Mouse (Mus musculus): Measurements from ENCODE around the gene Kxd1. TPM values are rescaled to one million over a fixed set of nuclear protein-coding genes. Genes with fewer than 3 reads are reported as not detected.

Gene Kxd1
- polyA plus RNA-seq, 1 experiment from 2014 or later = 65.8 TPM

GRCm38 (mm10) chr8:70530314-70530713 lies 2.6 kb upstream of the Kxd1 start:
- WGBS = 98% methylated on average over 2 of the region's 2 CpGs
- Histone ChIP-seq H3K4me1 (peaks cover 39% of the 10 kb centered on the region), H3K4me2 (no peak overlapping the region), H3K27me3 (replicated peaks) (no peaks in the 10 kb centered on the region), H3K9me3 (no peaks in the 10 kb centered on the region), H3K9ac (no peak overlapping the region), H3K4me3 (no peak overlapping the region), H3K27ac (replicated peaks) (no peak overlapping the region), H3K36me3 (peaks cover 61% of the 10 kb centered on the region)
- no peak for ATAC-seq (ENCODE audit: extremely low read depth, insufficient number of reproducible peaks, low FRiP score, low TSS enrichment)

DNA sequence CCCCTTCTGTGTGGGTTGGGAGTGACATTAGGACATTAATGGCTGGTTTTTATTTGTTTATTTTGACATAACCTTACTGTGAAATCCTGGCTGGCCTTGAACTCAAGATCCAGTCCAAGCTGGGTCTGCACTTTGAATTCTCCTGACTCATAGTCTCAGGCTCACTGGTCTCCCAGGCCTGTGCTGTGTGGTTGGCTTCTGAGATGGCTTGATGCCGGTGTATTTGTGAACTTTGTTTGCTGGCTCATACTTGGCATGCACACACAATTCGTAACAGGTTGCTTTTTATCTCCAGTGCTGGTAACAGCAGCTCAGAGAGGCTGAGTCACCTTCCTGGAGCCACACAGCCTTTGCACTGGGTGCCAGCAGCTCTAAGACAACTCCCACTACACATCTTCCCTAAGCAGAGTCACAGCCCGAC lies 2.0 kb upstream of the Kxd1 start:
- Histone ChIP-seq H3K27ac (replicated peaks) (no peak overlapping the region), H3K9ac (peak overlapping the region; percentile 40; the same call in 1 of the 2 replicates), H3K36me3 (peaks cover 56% of the 10 kb centered on the region), H3K27me3 (replicated peaks) (no peaks in the 10 kb centered on the region), H3K9me3 (no peaks in the 10 kb centered on the region), H3K4me1 (peaks cover 34% of the 10 kb centered on the region), H3K4me3 (0 out of 2 replicates have a peak overlapping the region, but pooled peaks have one; percentile 92), H3K4me2 (no peak overlapping the region; the same call in 1 of the 2 replicates)
- no peak for ATAC-seq (ENCODE audit: extremely low read depth, insufficient number of reproducible peaks, low FRiP score, low TSS enrichment)
- WGBS = 89% methylated on average over 3 of the region's 3 CpGs

GRCm38 (mm10) chr8:70529299-70529698 lies 1.5 kb upstream of the Kxd1 start:
- H3K4me1 ChIP-seq = peaks cover 30% of the 10 kb centered on the region
- H3K36me3 ChIP-seq = peaks cover 51% of the 10 kb centered on the region
- no peak for ATAC-seq (ENCODE audit: extremely low read depth, insufficient number of reproducible peaks, low FRiP score, low TSS enrichment)
- WGBS = 77% methylated on average over 5 of the region's 5 CpGs
- H3K4me3 ChIP-seq = peak overlapping the region; percentile 92; the same call in 1 of the 2 replicates
- peak overlapping the region; percentile 81; the same call in 1 of the 2 replicates for H3K4me2 ChIP-seq
- no peak overlapping the region for H3K27ac ChIP-seq (replicated peaks)
- no peaks in the 10 kb centered on the region for H3K9me3 ChIP-seq
- H3K27me3 ChIP-seq (replicated peaks) = no peaks in the 10 kb centered on the region
- peak overlapping the region; percentile 40; the same call in 1 of the 2 replicates for H3K9ac ChIP-seq

DNA sequence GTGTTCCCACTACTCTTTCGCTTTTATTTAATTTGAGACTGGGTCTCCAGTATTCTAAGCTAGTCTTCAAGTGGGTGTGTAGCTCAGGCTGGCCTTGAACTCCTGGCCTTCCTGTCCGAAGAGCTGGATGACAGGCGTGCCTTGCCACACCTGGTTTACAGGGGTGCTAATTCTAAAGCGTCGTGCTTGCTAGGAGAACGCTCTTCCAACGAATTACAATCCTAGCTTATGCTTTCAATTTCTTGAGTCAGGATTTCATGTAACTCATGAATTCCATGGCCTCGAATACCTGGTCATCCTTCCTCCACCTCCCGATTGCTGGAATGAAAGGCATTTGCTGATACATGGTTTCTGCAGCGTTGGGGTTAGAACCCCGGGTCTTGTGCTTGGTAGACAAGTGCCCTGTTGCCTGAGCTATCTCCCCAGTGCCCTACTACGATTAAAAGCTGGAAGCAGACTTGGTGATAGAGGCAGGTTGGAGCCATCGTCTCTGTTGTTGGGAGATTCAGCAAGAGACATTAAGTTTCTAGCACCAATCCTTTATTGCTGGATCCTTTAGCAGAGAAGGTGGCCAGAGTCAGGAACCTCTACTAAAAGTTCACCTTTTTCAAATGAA lies 534 bp upstream of the Kxd1 start:
- H3K4me3 ChIP-seq = peak overlapping the region; percentile 92
- peak overlapping the region; percentile 89 for H3K27ac ChIP-seq (replicated peaks)
- H3K36me3 ChIP-seq = peaks cover 41% of the 10 kb centered on the region
- H3K9me3 ChIP-seq = no peaks in the 10 kb centered on the region
- peak overlapping the region; percentile 81 for H3K4me2 ChIP-seq
- H3K27me3 ChIP-seq (replicated peaks) = no peaks in the 10 kb centered on the region
- 19% methylated on average over 13 of the region's 13 CpGs for WGBS
- H3K9ac ChIP-seq = peak overlapping the region; percentile 98
- ATAC-seq (ENCODE audit: extremely low read depth, insufficient number of reproducible peaks, low FRiP score, low TSS enrichment) = no peak
- H3K4me1 ChIP-seq = peaks cover 35% of the 10 kb centered on the region

- Histone ChIP-seq H3K4me2 (peak overlapping the region; percentile 81), H3K4me1 (peaks cover 41% of the 10 kb centered on the region), H3K27ac (replicated peaks) (peak overlapping the region; percentile 89), H3K4me3 (peak overlapping the region; percentile 92), H3K9me3 (no peaks in the 10 kb centered on the region), H3K27me3 (replicated peaks) (no peaks in the 10 kb centered on the region), H3K36me3 (peaks cover 29% of the 10 kb centered on the region), H3K9ac (peak overlapping the region; percentile 98)
- no peak for ATAC-seq (ENCODE audit: extremely low read depth, insufficient number of reproducible peaks, low FRiP score, low TSS enrichment)
- 3% methylated on average over 8 of the region's 8 CpGs for WGBS
Observed at GRCm38 (mm10) chr8:70527111-70527511, 645 bp downstream of the Kxd1 start.

GRCm38 (mm10) chr8:70522592-70523403 lies 5.0 kb downstream of the Kxd1 start:
- Histone ChIP-seq H3K4me3 (peak overlapping the region; percentile 74), H3K27ac (replicated peaks) (peak overlapping the region; percentile 85), H3K9ac (peak overlapping the region; percentile 93)

DNA sequence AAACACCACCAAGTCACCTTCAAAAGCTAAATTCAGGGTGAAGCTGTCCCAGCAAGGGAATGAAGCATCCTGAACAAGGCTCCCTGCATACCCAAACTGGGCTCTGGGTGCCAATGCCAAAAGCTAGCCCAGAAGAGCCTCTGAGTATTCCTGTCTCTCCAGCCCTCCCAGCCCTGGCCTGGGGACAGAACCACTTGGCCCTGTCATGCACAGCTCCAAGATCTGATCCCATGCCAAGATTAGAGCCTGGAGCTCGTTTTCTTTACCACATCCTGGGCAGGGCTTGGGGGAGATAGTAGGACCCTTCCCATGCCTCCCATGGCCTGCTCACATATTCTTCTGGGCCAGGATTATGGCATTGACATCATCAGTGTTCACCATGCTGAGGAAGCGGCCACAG lies 8.2 kb downstream of the Kxd1 start:
- H3K9ac ChIP-seq = no peak overlapping the region
- H3K4me1 ChIP-seq = peaks cover 16% of the 10 kb centered on the region
- no peaks in the 10 kb centered on the region for H3K9me3 ChIP-seq
- ATAC-seq (ENCODE audit: extremely low read depth, insufficient number of reproducible peaks, low FRiP score, low TSS enrichment) = no peak
- no peaks in the 10 kb centered on the region for H3K27me3 ChIP-seq (replicated peaks)
- WGBS = 62% methylated on average over 2 of the region's 2 CpGs
- H3K4me3 ChIP-seq = no peak overlapping the region
- no peak overlapping the region for H3K27ac ChIP-seq (replicated peaks)
- peaks cover 52% of the 10 kb centered on the region for H3K36me3 ChIP-seq
- no peak overlapping the region for H3K4me2 ChIP-seq

More at GRCm38 (mm10) chr8:70522592-70523403, 5.0 kb downstream of the Kxd1 start:
- Histone ChIP-seq H3K4me2 (peak overlapping the region; percentile 72), H3K36me3 (peaks cover 24% of the 10 kb centered on the region), H3K27me3 (replicated peaks) (no peaks in the 10 kb centered on the region), H3K4me1 (peaks cover 27% of the 10 kb centered on the region), H3K9me3 (no peaks in the 10 kb centered on the region)
- peak; percentile 76 for ATAC-seq (ENCODE audit: extremely low read depth, insufficient number of reproducible peaks, low FRiP score, low TSS enrichment)
- WGBS = under 1% methylated on average over 51 of the region's 51 CpGs

DNA sequence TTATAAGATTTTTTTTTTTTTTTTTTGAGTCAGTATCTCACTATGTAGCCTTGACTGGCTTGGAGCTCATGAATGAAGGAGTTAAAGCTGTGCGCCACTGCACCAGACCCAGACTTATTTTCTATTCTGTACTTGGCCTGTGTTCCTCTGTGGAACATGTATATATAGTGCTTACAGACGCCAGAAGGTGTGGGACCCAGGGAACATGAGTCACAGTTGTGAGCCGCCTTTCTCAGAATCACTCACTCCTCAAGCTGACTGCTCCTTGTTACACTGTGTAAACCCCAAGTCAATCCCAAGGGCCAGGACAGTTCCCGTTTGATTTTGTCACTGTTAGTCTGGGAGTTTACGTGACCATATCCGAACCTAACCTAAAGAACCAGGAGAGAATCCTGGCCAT lies 8.7 kb downstream of the Kxd1 start:
- no peaks in the 10 kb centered on the region for H3K27me3 ChIP-seq (replicated peaks)
- no peak overlapping the region for H3K27ac ChIP-seq (replicated peaks)
- no peak overlapping the region for H3K9ac ChIP-seq
- H3K4me3 ChIP-seq = no peak overlapping the region
- H3K4me1 ChIP-seq = peaks cover 16% of the 10 kb centered on the region
- H3K36me3 ChIP-seq = peaks cover 57% of the 10 kb centered on the region
- H3K9me3 ChIP-seq = no peaks in the 10 kb centered on the region
- WGBS = 88% methylated on average over 6 of the region's 6 CpGs
- no peak for ATAC-seq (ENCODE audit: extremely low read depth, insufficient number of reproducible peaks, low FRiP score, low TSS enrichment)
- H3K4me2 ChIP-seq = no peak overlapping the region

- peaks cover 67% of the 10 kb centered on the region for H3K36me3 ChIP-seq
- 72% methylated on average over 10 of the region's 10 CpGs for WGBS
- no peak for ATAC-seq (ENCODE audit: extremely low read depth, insufficient number of reproducible peaks, low FRiP score, low TSS enrichment)
- H3K4me2 ChIP-seq = no peak overlapping the region
- no peak overlapping the region for H3K9ac ChIP-seq
- no peaks in the 10 kb centered on the region for H3K9me3 ChIP-seq
- H3K27me3 ChIP-seq (replicated peaks) = no peaks in the 10 kb centered on the region
- peaks cover 16% of the 10 kb centered on the region for H3K4me1 ChIP-seq
- no peak overlapping the region for H3K27ac ChIP-seq (replicated peaks)
- H3K4me3 ChIP-seq = no peak overlapping the region
Observed at GRCm38 (mm10) chr8:70517940-70518643, 9.7 kb downstream of the Kxd1 start.

DNA sequence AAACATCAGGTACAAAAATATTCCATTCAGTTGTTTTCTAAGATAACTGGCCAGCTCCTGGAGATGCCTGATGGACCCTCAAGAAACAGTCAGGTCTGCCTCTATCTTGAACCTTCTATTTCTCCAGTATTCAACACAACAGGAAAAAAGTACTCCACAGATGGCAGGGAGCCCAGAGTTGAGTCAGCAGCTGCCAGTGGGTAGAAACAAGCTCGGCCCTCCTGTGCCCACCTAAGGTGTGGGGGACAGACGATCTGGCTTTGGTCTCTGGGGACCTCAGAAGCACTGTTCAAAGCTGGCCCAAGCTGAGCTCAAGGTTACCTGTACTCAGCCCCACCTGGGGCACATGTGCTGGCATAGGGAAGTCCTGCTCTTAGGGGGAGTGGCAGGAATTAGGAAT lies 14.3 kb downstream of the Kxd1 start:
- H3K4me1 ChIP-seq = peaks cover 38% of the 10 kb centered on the region
- no peak overlapping the region for H3K4me2 ChIP-seq
- WGBS = 49% methylated on average over 2 of the region's 2 CpGs
- peak overlapping the region; percentile 36 for H3K27ac ChIP-seq (replicated peaks)
- no peaks in the 10 kb centered on the region for H3K9me3 ChIP-seq
- H3K9ac ChIP-seq = peak overlapping the region; percentile 54
- H3K27me3 ChIP-seq (replicated peaks) = no peaks in the 10 kb centered on the region
- H3K4me3 ChIP-seq = no peak overlapping the region
- H3K36me3 ChIP-seq = peaks cover 67% of the 10 kb centered on the region
- no peak for ATAC-seq (ENCODE audit: extremely low read depth, insufficient number of reproducible peaks, low FRiP score, low TSS enrichment)

GRCm38 (mm10) chr8:70512253-70512903 lies 15.4 kb downstream of the Kxd1 start:
- no peak for ATAC-seq (ENCODE audit: extremely low read depth, insufficient number of reproducible peaks, low FRiP score, low TSS enrichment)
- Histone ChIP-seq H3K27me3 (replicated peaks) (no peaks in the 10 kb centered on the region), H3K27ac (replicated peaks) (peak overlapping the region; percentile 36; the same call in 1 of the 2 replicates), H3K4me1 (peaks cover 45% of the 10 kb centered on the region), H3K4me2 (peak overlapping the region; percentile 89; the same call in 1 of the 2 replicates), H3K9ac (no peak overlapping the region), H3K4me3 (no peak overlapping the region), H3K9me3 (no peaks in the 10 kb centered on the region), H3K36me3 (peaks cover 67% of the 10 kb centered on the region)
- WGBS = 87% methylated on average over 11 of the region's 11 CpGs

Measured in heart, embryonic 13.5 days (tissue).